Mouse (Mus musculus) kidney, adult 2 months (tissue): ENCODE data around the gene Gm6614.

ENCODE experiments used
- CTCF ChIP-seq: fragments of 200-500 bp; conservative IDR thresholded peaks from 2 replicates; pipeline ENCODE4 v1.5.1; 2011; ENCODE audit warnings: low read depth, mild to moderate bottlenecking, control low read depth, low read length, moderate library complexity, mixed read lengths; ENCODE audit not compliant: insufficient read depth, insufficient read length
- POLR2A ChIP-seq: fragments of 200-500 bp; IDR thresholded peaks from one replicate; pipeline ENCODE4 v1.6.1; 2011; ENCODE audit warnings: low read depth, low read length, control low read depth

GRCm38 (mm10) chr6:141984644-141985043 lies 26.6 kb downstream of the Gm6614 start:
- TF ChIP-seq CTCF, result no peak
- TF ChIP-seq POLR2A, result no peak
